Mouse (Mus musculus): ENCODE data around the gene Rrp7a. TPM values are rescaled to one million over a fixed set of nuclear protein-coding genes. Genes with fewer than 3 reads are reported as not detected.

The Rrp7a gene
- 74.7 and 78.9 TPM in 2 replicates for polyA plus RNA-seq (2015; fragmentation: Nextera tagmentation; extraction: Ambion mirVana)

DNA sequence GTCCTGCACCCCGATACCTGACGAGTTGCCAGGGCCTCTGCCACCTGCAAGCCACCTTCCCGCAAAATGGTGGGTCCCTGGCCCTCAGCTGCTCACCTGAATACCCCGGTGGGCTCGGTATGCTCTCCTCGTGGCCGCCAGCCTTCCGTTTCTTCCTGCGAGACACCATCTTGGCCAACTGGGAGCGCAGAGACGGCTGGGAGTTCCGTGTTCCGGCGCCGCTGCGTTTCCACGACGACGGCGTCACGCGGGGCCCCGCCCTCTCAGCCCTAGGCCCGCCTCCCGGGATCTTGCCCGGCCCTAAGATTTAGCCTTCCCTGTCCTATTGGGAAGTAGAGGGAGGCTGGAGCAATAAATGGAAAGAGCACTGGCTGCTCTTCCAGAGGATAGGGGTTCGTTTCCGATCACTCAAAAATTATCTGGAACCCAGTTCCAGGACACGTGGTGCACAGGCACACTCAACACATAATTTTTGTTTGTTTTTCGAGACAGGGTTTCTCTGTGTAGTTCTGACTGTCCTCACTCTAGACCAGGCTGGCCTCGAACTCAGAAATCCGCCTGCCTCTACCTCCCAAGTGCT lies at the start of gene Rrp7a:
TSS of gene Rrp7a (minus strand) at position 236 of the 580 bp plus-strand sequence.
- WGBS: 9% methylated on average over 30 of the region's 32 CpGs

DNA sequence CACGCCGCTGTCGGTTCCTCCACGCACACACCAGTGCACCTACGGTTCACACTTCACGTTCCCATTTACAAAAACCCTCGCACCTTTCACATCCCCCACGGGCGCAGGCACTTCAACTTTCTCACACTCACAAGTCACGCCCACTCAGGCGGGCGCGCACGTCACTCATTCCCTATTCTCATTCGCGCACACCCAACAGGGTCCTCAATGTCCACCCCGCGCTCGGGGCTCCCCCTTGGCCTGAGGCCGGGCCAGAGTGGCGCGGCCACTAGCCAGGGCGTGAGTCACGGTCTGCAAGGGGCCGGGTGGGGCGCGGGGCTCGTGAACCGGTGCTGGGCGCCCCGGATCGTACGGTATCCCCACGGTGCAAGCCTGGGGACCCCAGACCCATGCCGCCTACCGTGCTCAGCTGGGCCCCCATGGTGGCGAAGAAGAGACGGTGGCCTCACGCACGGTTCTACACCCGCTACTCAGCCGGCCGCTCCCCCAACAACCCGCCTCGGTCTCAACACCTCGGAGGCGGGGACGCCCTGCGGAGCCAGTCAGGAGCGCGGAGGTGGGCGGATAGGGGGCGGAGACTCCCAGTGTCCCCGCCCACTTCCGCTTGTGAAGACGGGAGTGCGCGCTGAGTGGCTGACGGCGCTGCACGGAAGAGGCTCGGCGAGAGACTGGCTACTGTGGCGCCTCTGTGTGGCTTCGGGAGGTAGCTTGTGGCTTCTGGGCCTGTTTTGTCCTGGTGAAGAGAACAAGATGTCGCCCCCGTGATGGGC lies 49.3 kb upstream of the Rrp7a start:
- no peaks in the 10 kb centered on the region for H3K36me3 ChIP-seq
- peak; percentile 98 for ATAC-seq (ENCODE audit: low FRiP score, low read depth)
- peaks cover 38% of the 10 kb centered on the region for H3K4me1 ChIP-seq (replicated peaks)
- H3K9me3 ChIP-seq: no peaks in the 10 kb centered on the region
- H3K27me3 ChIP-seq: no peaks in the 10 kb centered on the region
- H3K9ac ChIP-seq: peak overlapping the region; percentile 95
- H3K4me2 ChIP-seq: peak overlapping the region; percentile 62
- 1% methylated on average over 67 of the region's 67 CpGs for WGBS
- H3K4me3 ChIP-seq: peak overlapping the region; percentile 100
- peak overlapping the region; percentile 85 for H3K27ac ChIP-seq (replicated peaks)

More for the DNA sequence above, at the start of gene Rrp7a:
- H3K4me1 ChIP-seq (replicated peaks): peaks cover 17% of the 10 kb centered on the region
- peak within 1 kb of the TSS; percentile 79 for H3K9ac ChIP-seq
- peaks cover 28% of the 10 kb centered on the region for H3K36me3 ChIP-seq
- peak within 1 kb of the TSS; percentile 91 for H3K27ac ChIP-seq (replicated peaks)
- ATAC-seq (ENCODE audit: low FRiP score, low read depth): peak; percentile 89
- peak within 1 kb of the TSS; percentile 79 for H3K4me2 ChIP-seq
- H3K9me3 ChIP-seq: no peaks in the 10 kb centered on the region
- peak within 1 kb of the TSS; percentile 98 for H3K4me3 ChIP-seq
- H3K27me3 ChIP-seq: no peaks in the 10 kb centered on the region

DNA sequence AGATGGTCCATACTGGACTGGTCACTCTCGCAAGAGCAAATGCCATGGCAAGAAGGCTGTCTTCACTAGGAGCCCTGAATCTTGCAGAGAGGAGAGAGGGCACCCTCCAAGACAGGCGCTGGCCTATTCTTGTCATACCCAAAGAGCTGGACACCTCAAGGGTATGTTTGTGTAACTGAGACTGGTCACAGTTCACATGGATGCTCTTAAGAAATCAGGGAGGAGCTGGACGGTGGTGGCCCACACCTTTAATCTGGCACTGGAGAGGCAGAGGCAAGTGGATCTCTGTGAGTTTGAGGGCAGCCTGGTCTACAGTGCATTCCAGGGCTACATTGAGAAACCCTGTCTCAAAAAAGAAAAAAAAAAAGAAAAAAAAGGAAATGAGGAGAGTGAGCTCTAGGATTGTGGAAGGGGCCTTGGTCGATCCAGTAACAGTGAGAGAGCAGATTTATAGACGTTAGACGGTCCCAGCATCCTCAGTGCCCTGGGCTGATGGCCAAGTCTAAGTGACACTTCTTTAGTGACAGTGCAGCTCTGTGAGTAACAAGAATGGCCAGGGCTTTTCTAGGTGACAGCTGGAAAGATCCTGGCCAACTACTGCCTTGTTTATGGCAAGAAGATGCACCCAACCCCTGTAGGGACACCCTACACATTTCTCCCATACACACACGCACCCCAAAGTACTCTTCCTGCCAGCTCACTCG lies 48.5 kb upstream of the Rrp7a start:
- Histone ChIP-seq H3K9me3 (no peaks in the 10 kb centered on the region), H3K27me3 (no peaks in the 10 kb centered on the region), H3K4me3 (peak overlapping the region; percentile 100), H3K4me2 (peak overlapping the region; percentile 62), H3K4me1 (replicated peaks) (peaks cover 38% of the 10 kb centered on the region), H3K36me3 (no peaks in the 10 kb centered on the region), H3K27ac (replicated peaks) (peak overlapping the region; percentile 85), H3K9ac (peak overlapping the region; percentile 95)
- WGBS: 52% methylated on average over 8 of the region's 8 CpGs
- ATAC-seq (ENCODE audit: low FRiP score, low read depth): no peak

DNA sequence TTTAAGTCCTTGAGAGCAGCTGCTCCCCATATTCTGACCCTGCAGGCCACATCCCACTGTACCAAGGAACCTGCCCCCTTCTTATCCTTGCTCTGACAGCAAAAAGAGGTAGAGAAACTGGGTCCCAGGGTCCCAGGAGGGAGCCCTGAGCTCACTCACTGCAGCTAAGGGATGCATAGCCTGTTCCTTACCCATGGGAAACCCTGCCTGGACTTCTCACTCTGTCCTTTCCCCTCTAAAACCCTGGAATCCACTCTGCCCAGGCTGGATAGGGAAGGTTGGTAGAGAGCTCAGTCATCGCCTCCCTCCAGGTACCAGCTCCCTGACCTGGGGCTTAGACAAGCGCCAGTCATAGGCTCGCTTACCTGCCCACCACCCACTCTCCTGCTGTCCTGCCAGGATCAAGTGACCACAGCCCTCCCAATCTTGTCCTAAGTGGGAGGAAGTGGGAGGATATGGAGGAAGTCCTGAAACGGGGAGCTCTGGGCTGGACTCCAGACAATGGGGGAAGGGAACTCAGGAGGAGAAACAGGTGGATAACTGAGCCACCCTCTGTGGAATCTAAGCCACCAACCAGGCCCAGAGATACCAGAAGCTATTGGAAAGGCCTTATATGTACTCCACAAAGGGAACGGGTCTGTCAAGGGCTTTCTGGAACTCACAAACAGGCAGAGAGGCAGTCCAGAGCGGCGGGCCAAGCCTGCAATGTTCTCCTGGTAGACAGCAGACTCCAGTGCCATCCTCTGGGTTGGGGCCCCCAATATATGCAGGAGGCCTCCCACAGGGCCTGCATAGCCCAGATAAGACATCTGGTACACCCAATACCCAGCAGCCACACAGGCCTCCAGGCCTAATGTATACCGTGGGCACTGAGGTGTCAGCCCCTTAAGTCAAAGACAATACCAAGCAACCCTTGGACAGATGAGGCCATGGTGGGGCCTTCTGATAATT lies 47.4 kb upstream of the Rrp7a start:
- H3K4me2 ChIP-seq: no peak overlapping the region

DNA sequence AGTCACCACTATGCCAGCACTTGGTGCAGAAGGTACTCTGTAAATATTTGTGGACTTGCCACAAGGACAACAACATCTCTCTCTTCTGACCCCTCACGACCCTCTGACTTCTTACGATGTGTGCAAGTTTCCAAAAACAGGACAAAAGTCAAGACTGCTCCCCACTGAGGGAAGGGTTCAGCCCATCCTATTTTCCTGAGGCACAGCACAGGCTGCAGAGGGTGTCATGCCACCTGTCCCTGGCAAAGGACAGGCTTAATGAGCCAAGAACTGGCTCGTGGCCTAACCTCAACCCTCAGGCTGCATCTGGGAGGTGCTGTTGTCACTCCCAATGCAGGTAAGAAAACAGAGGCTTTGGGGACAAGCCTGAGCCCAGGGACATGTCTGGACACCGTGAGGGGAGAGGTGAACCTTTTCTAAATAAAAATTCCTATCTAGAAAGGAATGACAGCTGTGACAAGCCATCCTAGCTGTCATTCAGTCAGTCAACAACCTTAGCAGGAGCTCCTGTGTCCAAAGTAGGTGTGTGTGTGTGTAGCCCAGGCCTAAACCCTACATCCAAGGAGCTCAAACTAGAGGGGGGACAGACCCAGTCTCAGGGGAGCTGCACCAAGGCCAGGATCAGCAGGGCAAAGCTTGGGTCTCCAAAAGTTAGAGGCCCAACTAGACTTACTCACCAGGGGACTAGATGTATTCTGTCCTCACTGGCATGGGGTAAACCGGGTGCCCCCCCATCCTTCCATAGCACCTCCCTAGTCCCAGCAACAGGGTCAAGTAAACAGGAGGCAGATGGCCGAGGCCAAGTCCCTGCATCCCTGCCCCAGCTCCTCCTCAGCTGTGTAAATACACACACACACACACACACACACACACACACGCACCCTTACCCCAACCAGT lies 46.5 kb upstream of the Rrp7a start:
- ATAC-seq (ENCODE audit: low FRiP score, low read depth): no peak
- Histone ChIP-seq H3K4me3 (no peak overlapping the region), H3K4me1 (replicated peaks) (peaks cover 38% of the 10 kb centered on the region), H3K27me3 (no peaks in the 10 kb centered on the region), H3K27ac (replicated peaks) (no peak overlapping the region), H3K4me2 (no peak overlapping the region), H3K9ac (no peak overlapping the region), H3K9me3 (no peaks in the 10 kb centered on the region), H3K36me3 (no peaks in the 10 kb centered on the region)
- WGBS: 77% methylated on average over 7 of the region's 7 CpGs

More for the DNA sequence above, 47.4 kb upstream of the Rrp7a start:
- WGBS: 89% methylated on average over 8 of the region's 8 CpGs
- Histone ChIP-seq H3K9me3 (no peaks in the 10 kb centered on the region), H3K27ac (replicated peaks) (no peak overlapping the region), H3K4me1 (replicated peaks) (peaks cover 38% of the 10 kb centered on the region), H3K9ac (no peak overlapping the region), H3K27me3 (no peaks in the 10 kb centered on the region), H3K4me3 (no peak overlapping the region), H3K36me3 (no peaks in the 10 kb centered on the region)
- no peak for ATAC-seq (ENCODE audit: low FRiP score, low read depth)

DNA sequence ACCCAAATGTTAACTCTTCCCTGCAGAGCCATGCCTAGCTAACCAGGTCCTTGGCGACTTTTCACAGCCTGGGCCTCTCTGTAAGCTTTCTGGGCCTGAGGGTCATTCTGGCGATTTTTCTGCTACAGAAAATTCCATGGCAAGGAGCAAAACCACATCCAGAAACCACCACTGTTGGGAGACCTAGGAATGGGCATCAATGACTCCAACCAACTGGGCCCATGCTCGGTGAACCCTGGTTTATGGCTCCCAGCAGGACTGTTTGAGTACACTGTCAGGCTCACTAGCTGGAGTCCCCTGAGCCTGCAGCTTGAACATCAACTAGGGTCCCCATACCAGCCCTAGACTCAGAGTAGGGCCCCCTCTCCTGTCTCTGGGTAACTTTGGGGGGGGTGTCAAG lies 45.7 kb upstream of the Rrp7a start:
- Histone ChIP-seq H3K27me3 (no peaks in the 10 kb centered on the region), H3K9ac (no peak overlapping the region), H3K36me3 (no peaks in the 10 kb centered on the region), H3K4me3 (no peak overlapping the region), H3K4me2 (no peak overlapping the region), H3K4me1 (replicated peaks) (peaks cover 38% of the 10 kb centered on the region), H3K27ac (replicated peaks) (no peak overlapping the region), H3K9me3 (no peaks in the 10 kb centered on the region)
- ATAC-seq (ENCODE audit: low FRiP score, low read depth): no peak
- 90% methylated on average over 3 of the region's 3 CpGs for WGBS

DNA sequence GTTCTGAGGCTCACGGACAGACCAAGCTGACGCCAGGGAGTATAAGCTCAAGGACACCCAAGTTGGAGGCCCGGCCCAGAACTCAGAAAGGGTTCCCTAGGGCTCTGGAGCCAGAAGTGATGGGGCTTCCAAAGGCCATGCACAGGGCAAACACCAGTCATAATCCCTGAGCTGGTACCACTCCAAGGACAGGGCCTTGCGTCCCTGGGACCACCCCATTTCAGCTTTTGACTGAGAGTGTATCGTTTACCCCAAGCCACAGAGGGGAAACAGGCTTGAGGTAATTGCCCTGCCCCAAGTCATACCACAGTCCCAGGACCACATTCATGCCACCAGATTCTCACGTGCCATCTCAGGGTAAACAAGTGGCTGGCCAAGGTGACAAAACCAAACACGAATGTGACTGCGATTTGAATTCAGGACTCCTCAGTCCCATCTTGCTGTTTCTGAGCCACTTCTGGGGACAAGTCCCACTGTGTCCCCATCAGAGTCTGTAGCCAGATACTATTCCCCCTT lies 45.0 kb upstream of the Rrp7a start:
- no peak for ATAC-seq (ENCODE audit: low FRiP score, low read depth)
- peaks cover 31% of the 10 kb centered on the region for H3K4me1 ChIP-seq (replicated peaks)
- H3K9me3 ChIP-seq: no peaks in the 10 kb centered on the region
- no peaks in the 10 kb centered on the region for H3K27me3 ChIP-seq
- H3K9ac ChIP-seq: no peak overlapping the region
- WGBS: 93% methylated on average over 8 of the region's 8 CpGs
- H3K4me2 ChIP-seq: no peak overlapping the region
- H3K27ac ChIP-seq (replicated peaks): no peak overlapping the region
- H3K4me3 ChIP-seq: no peak overlapping the region
- no peaks in the 10 kb centered on the region for H3K36me3 ChIP-seq

DNA sequence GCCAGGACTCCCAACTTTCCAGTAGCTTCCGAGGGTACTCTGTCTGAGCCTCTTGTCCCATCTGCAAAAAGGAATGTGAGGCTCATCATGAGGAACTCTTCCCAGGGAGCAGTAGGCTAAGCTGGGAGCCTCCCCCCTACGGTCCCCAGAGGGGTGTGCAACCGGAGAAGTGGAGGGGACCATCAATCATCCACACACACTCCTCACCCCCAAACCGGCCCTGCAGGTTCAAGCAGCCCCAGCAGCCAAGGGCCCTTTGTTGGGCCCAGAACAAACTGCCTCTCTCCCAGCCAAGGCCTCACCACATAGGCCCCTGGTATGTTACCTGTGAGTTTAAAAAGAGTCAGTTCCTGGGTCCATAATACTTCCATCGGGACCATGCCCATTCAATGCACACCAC lies 44.5 kb upstream of the Rrp7a start:
- Histone ChIP-seq H3K4me2 (no peak overlapping the region), H3K9me3 (no peaks in the 10 kb centered on the region), H3K4me3 (no peak overlapping the region), H3K9ac (no peak overlapping the region), H3K36me3 (no peaks in the 10 kb centered on the region), H3K27ac (replicated peaks) (no peak overlapping the region), H3K27me3 (no peaks in the 10 kb centered on the region), H3K4me1 (replicated peaks) (peaks cover 28% of the 10 kb centered on the region)
- WGBS: 69% methylated on average over 5 of the region's 5 CpGs
- ATAC-seq (ENCODE audit: low FRiP score, low read depth): no peak

DNA sequence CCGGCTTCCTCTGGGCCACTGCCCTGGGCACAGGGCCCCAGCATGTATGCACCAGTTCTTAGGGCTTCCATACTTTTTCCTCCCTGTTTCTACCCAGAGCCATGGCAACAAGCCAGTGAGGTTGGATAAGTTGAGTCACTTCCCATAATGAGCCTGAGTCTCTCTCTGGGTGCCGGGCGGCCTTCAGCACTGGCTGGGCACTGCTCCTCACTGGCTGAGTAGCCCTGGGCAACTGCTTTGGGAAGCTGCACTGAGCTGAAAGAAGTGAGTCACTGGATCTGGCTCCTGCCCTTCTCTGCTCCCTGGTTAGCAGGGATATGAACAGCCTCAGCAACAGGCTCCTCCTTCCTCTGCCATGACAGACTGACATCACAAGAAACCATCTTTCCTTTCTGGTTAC lies 44.0 kb upstream of the Rrp7a start:
- no peak overlapping the region for H3K9ac ChIP-seq
- no peak overlapping the region for H3K27ac ChIP-seq (replicated peaks)
- ATAC-seq (ENCODE audit: low FRiP score, low read depth): no peak
- H3K27me3 ChIP-seq: no peaks in the 10 kb centered on the region
- 76% methylated on average over 3 of the region's 3 CpGs for WGBS
- no peak overlapping the region for H3K4me3 ChIP-seq
- no peaks in the 10 kb centered on the region for H3K36me3 ChIP-seq
- H3K4me2 ChIP-seq: no peak overlapping the region
- H3K9me3 ChIP-seq: no peaks in the 10 kb centered on the region
- peaks cover 28% of the 10 kb centered on the region for H3K4me1 ChIP-seq (replicated peaks)

DNA sequence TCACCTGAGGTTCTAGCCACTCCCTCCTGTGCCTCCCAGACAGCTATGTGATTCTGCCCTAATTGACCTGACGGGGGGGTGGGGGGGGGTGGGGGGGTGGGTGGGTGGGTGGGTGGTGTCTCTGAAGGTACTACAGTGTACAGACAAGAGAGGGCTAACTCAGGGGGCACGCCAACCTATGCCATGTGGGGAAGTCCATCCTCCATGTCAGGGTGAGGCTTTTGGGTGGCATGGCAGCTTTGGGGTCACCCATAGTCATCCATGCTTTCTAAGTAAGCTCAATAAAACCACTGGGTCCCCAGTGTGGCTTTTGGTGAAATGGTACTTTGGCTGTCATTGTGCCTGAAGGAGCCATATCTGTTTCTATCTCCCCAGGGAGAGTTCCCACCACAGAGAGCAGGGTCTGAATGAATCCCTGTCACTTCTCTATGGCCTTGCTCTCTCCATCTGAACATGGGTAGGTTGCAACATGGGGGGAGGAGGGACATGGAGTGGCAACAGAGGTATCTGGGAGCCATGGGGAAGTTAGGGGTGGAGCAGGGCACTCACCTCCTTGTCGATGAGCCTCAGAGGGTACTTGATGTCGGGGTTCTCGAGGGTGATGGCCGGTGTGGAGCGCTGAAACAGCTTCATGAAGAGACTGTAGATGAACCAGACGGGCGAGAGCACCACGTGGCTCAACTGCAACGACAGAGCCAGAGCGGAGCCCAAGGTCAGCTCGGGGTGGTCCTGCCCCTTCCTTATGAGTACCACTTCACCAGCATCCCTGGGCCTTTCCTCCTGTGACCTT lies 43.1 kb upstream of the Rrp7a start:
- no peak overlapping the region for H3K4me3 ChIP-seq
- WGBS: 96% methylated on average over 13 of the region's 13 CpGs
- H3K27me3 ChIP-seq: no peaks in the 10 kb centered on the region
- H3K9me3 ChIP-seq: no peaks in the 10 kb centered on the region
- ATAC-seq (ENCODE audit: low FRiP score, low read depth): no peak
- H3K27ac ChIP-seq (replicated peaks): no peak overlapping the region
- H3K4me1 ChIP-seq (replicated peaks): peaks cover 19% of the 10 kb centered on the region
- H3K9ac ChIP-seq: no peak overlapping the region
- no peak overlapping the region for H3K4me2 ChIP-seq
- peaks cover 7% of the 10 kb centered on the region for H3K36me3 ChIP-seq

Data from hindbrain, embryonic 15.5 days (tissue).